Mouse (Mus musculus) cerebellum, postnatal 10 days (tissue): ENCODE results near the gene Pde6d.

Experiments
- DNase-seq, 2 experiments: peaks; one replicate each; pipeline ENCODE4 v3.0.0; 2021; ENCODE audit warnings: mixed read lengths in 2 of 2

Pde6d gene

GRCm38 (mm10) chr1:86582451-86583096 lies at the start of gene Pde6d, which contains the start of gene Cops7b:
TSS of gene Pde6d (minus strand) at chr1:86582629.
TSS of gene Cops7b (plus strand) at chr1:86582904.
- peak; percentile 97 to 98 for DNase-seq

- DNase-seq = no peak
Observed at GRCm38 (mm10) chr1:86630527-86630926, 48.1 kb upstream of the Pde6d start.

GRCm38 (mm10) chr1:86629936-86630335 lies 47.5 kb upstream of the Pde6d start:
- no peak for DNase-seq

- DNase-seq = no peak
Observed at GRCm38 (mm10) chr1:86628270-86628669, 45.8 kb upstream of the Pde6d start.

- DNase-seq = no peak
Observed at GRCm38 (mm10) chr1:86623001-86624000, 40.9 kb upstream of the Pde6d start.

- DNase-seq = no peak
Observed at GRCm38 (mm10) chr1:86622296-86622695, 39.9 kb upstream of the Pde6d start.

- peak; percentile 83 to 89 for DNase-seq
Observed at GRCm38 (mm10) chr1:86618454-86619125, 36.2 kb upstream of the Pde6d start.

GRCm38 (mm10) chr1:86614269-86614668 lies 31.8 kb upstream of the Pde6d start:
- DNase-seq = peak; percentile 12 to 71

GRCm38 (mm10) chr1:86612081-86612480 lies 29.7 kb upstream of the Pde6d start:
- no peak for DNase-seq

GRCm38 (mm10) chr1:86610954-86611353 lies 28.5 kb upstream of the Pde6d start:
- DNase-seq = no peak

GRCm38 (mm10) chr1:86600117-86600516 lies 17.7 kb upstream of the Pde6d start:
- DNase-seq = no peak

- DNase-seq = peak; percentile 46 to 63
Observed at GRCm38 (mm10) chr1:86598516-86598915, 16.1 kb upstream of the Pde6d start.

GRCm38 (mm10) chr1:86596512-86596911 lies 14.1 kb upstream of the Pde6d start:
- DNase-seq = no peak

GRCm38 (mm10) chr1:86595315-86595714 lies 12.9 kb upstream of the Pde6d start:
- no peak for DNase-seq

GRCm38 (mm10) chr1:86594539-86594938 lies 12.1 kb upstream of the Pde6d start:
- no peak for DNase-seq

- DNase-seq = peak; percentile 90 to 91
Observed at GRCm38 (mm10) chr1:86586992-86587391, 4.6 kb upstream of the Pde6d start.

GRCm38 (mm10) chr1:86583709-86584108 lies 1.3 kb upstream of the Pde6d start:
- no peak for DNase-seq

GRCm38 (mm10) chr1:86581692-86582450 lies 558 bp downstream of the Pde6d start:
- DNase-seq = peak; percentile 71 to 72

GRCm38 (mm10) chr1:86580426-86580825 lies 2.0 kb downstream of the Pde6d start:
- no peak for DNase-seq

GRCm38 (mm10) chr1:86571941-86572340 lies 10.5 kb downstream of the Pde6d start:
- DNase-seq = no peak

- DNase-seq = no peak
Observed at GRCm38 (mm10) chr1:86571381-86571780, 11.0 kb downstream of the Pde6d start.

GRCm38 (mm10) chr1:86569292-86569860 lies 13.1 kb downstream of the Pde6d start:
- no peak for DNase-seq
